Mouse (Mus musculus): ENCODE results near the gene Fndc9. TPM values are rescaled to one million over a fixed set of nuclear protein-coding genes. Genes with fewer than 3 reads are reported as not detected.
A peak's percentile ranks its signal among the peaks of the same experiment; 100 is the strongest.

Fndc9 gene
- polyA plus RNA-seq, 1 experiment from 2014 or later = 1.7 TPM

GRCm38 (mm10) chr11:46241150-46241673 is 5.9 kb downstream of the Fndc9 start:
- H3K4me2 ChIP-seq = no peak overlapping the region
- H3K27me3 ChIP-seq = no peaks in the 10 kb centered on the region
- 97% methylated on average over 7 of the region's 7 CpGs for WGBS
- H3K4me3 ChIP-seq = no peak overlapping the region
- no peaks in the 10 kb centered on the region for H3K9me3 ChIP-seq
- no peak for ATAC-seq (ENCODE audit: low FRiP score)
- peaks cover 3% of the 10 kb centered on the region for H3K4me1 ChIP-seq (replicated peaks)
- H3K27ac ChIP-seq = no peak overlapping the region
- no peak overlapping the region for H3K9ac ChIP-seq
- H3K36me3 ChIP-seq = peaks cover 79% of the 10 kb centered on the region

GRCm38 (mm10) chr11:46241985-46242384 is 6.7 kb downstream of the Fndc9 start:
- Histone ChIP-seq H3K27ac (no peak overlapping the region), H3K4me1 (replicated peaks) (no peaks in the 10 kb centered on the region), H3K4me2 (no peak overlapping the region), H3K4me3 (no peak overlapping the region), H3K27me3 (no peaks in the 10 kb centered on the region), H3K36me3 (peaks cover 87% of the 10 kb centered on the region), H3K9me3 (no peaks in the 10 kb centered on the region), H3K9ac (no peak overlapping the region)
- 90% methylated on average over 8 of the region's 8 CpGs for WGBS
- no peak for ATAC-seq (ENCODE audit: low FRiP score)

- H3K27me3 ChIP-seq = no peaks in the 10 kb centered on the region
- H3K9me3 ChIP-seq = no peaks in the 10 kb centered on the region
- WGBS = 81% methylated on average over 23 of the region's 23 CpGs
- H3K9ac ChIP-seq = no peak overlapping the region
- H3K27ac ChIP-seq = no peak overlapping the region
- H3K36me3 ChIP-seq = peaks cover 87% of the 10 kb centered on the region
- no peak for ATAC-seq (ENCODE audit: low FRiP score)
- H3K4me1 ChIP-seq (replicated peaks) = 0 out of 2 replicates have a peak, but pooled peaks cover 3% of the 10 kb centered on the region
- no peak overlapping the region for H3K4me3 ChIP-seq
- no peak overlapping the region for H3K4me2 ChIP-seq
Observed at GRCm38 (mm10) chr11:46244731-46245604, 9.6 kb downstream of the Fndc9 start.

GRCm38 (mm10) chr11:46245926-46246325 is 10.6 kb downstream of the Fndc9 start:
- Histone ChIP-seq H3K27me3 (no peaks in the 10 kb centered on the region), H3K4me3 (no peak overlapping the region), H3K36me3 (peaks cover 87% of the 10 kb centered on the region), H3K9ac (no peak overlapping the region), H3K4me1 (replicated peaks) (0 out of 2 replicates have a peak, but pooled peaks cover 3% of the 10 kb centered on the region), H3K9me3 (no peaks in the 10 kb centered on the region), H3K4me2 (no peak overlapping the region), H3K27ac (no peak overlapping the region)
- ATAC-seq (ENCODE audit: low FRiP score) = no peak
- WGBS = 86% methylated on average over 8 of the region's 8 CpGs

- Histone ChIP-seq H3K36me3 (peaks cover 87% of the 10 kb centered on the region), H3K27me3 (no peaks in the 10 kb centered on the region), H3K27ac (no peak overlapping the region), H3K9me3 (no peaks in the 10 kb centered on the region), H3K4me2 (no peak overlapping the region), H3K4me1 (replicated peaks) (0 out of 2 replicates have a peak, but pooled peaks cover 3% of the 10 kb centered on the region), H3K4me3 (no peak overlapping the region), H3K9ac (no peak overlapping the region)
- no peak for ATAC-seq (ENCODE audit: low FRiP score)
- WGBS = 90% methylated on average over 7 of the region's 7 CpGs
Observed at GRCm38 (mm10) chr11:46246393-46246792, 11.1 kb downstream of the Fndc9 start.

- Histone ChIP-seq H3K4me3 (no peak overlapping the region), H3K4me2 (no peak overlapping the region), H3K27ac (0 out of 2 replicates have a peak overlapping the region, but pooled peaks have one; percentile 3), H3K9me3 (no peaks in the 10 kb centered on the region), H3K27me3 (no peaks in the 10 kb centered on the region), H3K4me1 (replicated peaks) (0 out of 2 replicates have a peak, but pooled peaks cover 3% of the 10 kb centered on the region), H3K36me3 (peaks cover 92% of the 10 kb centered on the region), H3K9ac (no peak overlapping the region)
- ATAC-seq (ENCODE audit: low FRiP score) = no peak; the same call in 1 of the 2 replicates
- 83% methylated on average over 3 of the region's 3 CpGs for WGBS
Observed at GRCm38 (mm10) chr11:46248352-46248751, 13.0 kb downstream of the Fndc9 start.

- ATAC-seq (ENCODE audit: low FRiP score) = no peak
Observed at GRCm38 (mm10) chr11:46251994-46252393, 16.7 kb downstream of the Fndc9 start.

GRCm38 (mm10) chr11:46255291-46255690 is 20.0 kb downstream of the Fndc9 start:
- H3K27ac ChIP-seq = no peak overlapping the region
- H3K9me3 ChIP-seq = no peaks in the 10 kb centered on the region
- H3K4me2 ChIP-seq = no peak overlapping the region
- 90% methylated on average over 2 of the region's 2 CpGs for WGBS
- no peak for ATAC-seq (ENCODE audit: low FRiP score)
- H3K4me1 ChIP-seq (replicated peaks) = no peaks in the 10 kb centered on the region
- no peak overlapping the region for H3K4me3 ChIP-seq
- H3K36me3 ChIP-seq = peaks cover 93% of the 10 kb centered on the region
- H3K27me3 ChIP-seq = no peaks in the 10 kb centered on the region
- no peak overlapping the region for H3K9ac ChIP-seq

More at GRCm38 (mm10) chr11:46251994-46252393, 16.7 kb downstream of the Fndc9 start:
- 39% methylated on average over 7 of the region's 7 CpGs for WGBS
- Histone ChIP-seq H3K9ac (no peak overlapping the region), H3K9me3 (no peaks in the 10 kb centered on the region), H3K4me3 (no peak overlapping the region), H3K4me1 (replicated peaks) (0 out of 2 replicates have a peak, but pooled peaks cover 3% of the 10 kb centered on the region), H3K36me3 (peaks cover 93% of the 10 kb centered on the region), H3K27me3 (no peaks in the 10 kb centered on the region), H3K27ac (no peak overlapping the region), H3K4me2 (no peak overlapping the region)

- no peaks in the 10 kb centered on the region for H3K9me3 ChIP-seq
- no peak for ATAC-seq (ENCODE audit: low FRiP score)
- H3K4me1 ChIP-seq (replicated peaks) = no peaks in the 10 kb centered on the region
- H3K4me3 ChIP-seq = no peak overlapping the region
- H3K4me2 ChIP-seq = no peak overlapping the region
- H3K9ac ChIP-seq = no peak overlapping the region
- H3K27me3 ChIP-seq = no peaks in the 10 kb centered on the region
- H3K36me3 ChIP-seq = peaks cover 92% of the 10 kb centered on the region
- 75% methylated on average over 4 of the region's 4 CpGs for WGBS
- H3K27ac ChIP-seq = no peak overlapping the region
Observed at GRCm38 (mm10) chr11:46258207-46258606, 22.9 kb downstream of the Fndc9 start.

GRCm38 (mm10) chr11:46258749-46259148 is 23.4 kb downstream of the Fndc9 start:
- H3K4me3 ChIP-seq = no peak overlapping the region
- H3K9me3 ChIP-seq = no peaks in the 10 kb centered on the region
- peaks cover 92% of the 10 kb centered on the region for H3K36me3 ChIP-seq
- H3K27ac ChIP-seq = no peak overlapping the region
- no peaks in the 10 kb centered on the region for H3K27me3 ChIP-seq
- 93% methylated on average over 8 of the region's 8 CpGs for WGBS
- no peak overlapping the region for H3K9ac ChIP-seq
- no peaks in the 10 kb centered on the region for H3K4me1 ChIP-seq (replicated peaks)
- H3K4me2 ChIP-seq = no peak overlapping the region
- ATAC-seq (ENCODE audit: low FRiP score) = no peak

GRCm38 (mm10) chr11:46262854-46263253 is 27.5 kb downstream of the Fndc9 start:
- Histone ChIP-seq H3K4me2 (no peak overlapping the region), H3K27ac (no peak overlapping the region), H3K4me3 (no peak overlapping the region), H3K36me3 (peaks cover 94% of the 10 kb centered on the region), H3K9ac (no peak overlapping the region), H3K9me3 (no peaks in the 10 kb centered on the region), H3K27me3 (no peaks in the 10 kb centered on the region), H3K4me1 (replicated peaks) (no peaks in the 10 kb centered on the region)
- WGBS = 91% methylated on average over 3 of the region's 3 CpGs
- no peak for ATAC-seq (ENCODE audit: low FRiP score)

GRCm38 (mm10) chr11:46263291-46263690 is 28.0 kb downstream of the Fndc9 start:
- Histone ChIP-seq H3K27me3 (no peaks in the 10 kb centered on the region), H3K4me2 (no peak overlapping the region), H3K27ac (no peak overlapping the region), H3K4me1 (replicated peaks) (no peaks in the 10 kb centered on the region), H3K4me3 (no peak overlapping the region), H3K36me3 (peaks cover 94% of the 10 kb centered on the region), H3K9me3 (no peaks in the 10 kb centered on the region), H3K9ac (no peak overlapping the region)
- 92% methylated on average over 11 of the region's 11 CpGs for WGBS
- no peak for ATAC-seq (ENCODE audit: low FRiP score)

Measured in hindbrain, embryonic 13.5 days (tissue).